Mouse (Mus musculus): ENCODE measurements around the gene Odr4.

GRCm38 (mm10) chr1:150407285-150407684, 14.4 kb upstream of the Odr4 start:
- no peak for TF ChIP-seq FLI1 (IDR thresholded peaks at IDR 0.05; ENCODE audit: low read length)
- TF ChIP-seq GATA1 (IDR thresholded peaks at IDR 0.05; ENCODE audit: borderline replicate concordance, low read length) = no peak

All from megakaryocyte, embryonic 14.5 days (primary cell).